Mouse (Mus musculus): ENCODE measurements at regions not wholly inside any gene's neighbourhood (a gene's known extent, or its start where the extent isn't known, plus 50 kb on each side); places are given as distances from the start of the nearest gene placed in this dataset.

- 85% methylated on average over 3 of the region's 3 CpGs for WGBS
- ATAC-seq (ENCODE audit: insufficient read depth, low read depth) (no peak), DNase-seq (ENCODE audit: low spot score) (no peak)
- no peak overlapping the region for H3K4me2 ChIP-seq (ENCODE audit: low read depth, low read length)
- TF ChIP-seq EP300 (IDR thresholded peaks at IDR 0.05; ENCODE audit: low read depth) (no peak), CTCF (IDR thresholded peaks at IDR 0.05; ENCODE audit: low read depth) (no peak)
- H3K27ac ChIP-seq (ENCODE audit: low read depth), result no peak overlapping the region
- H3K27me3 ChIP-seq (ENCODE audit: control insufficient read depth, insufficient read depth, low read length), result 0 out of 2 replicates have a peak, but pooled peaks cover 4% of the 10 kb centered on the region
- H3K4me3 ChIP-seq (ENCODE audit: low read depth, low read length), result no peak overlapping the region
- H3K4me1 ChIP-seq (ENCODE audit: control insufficient read depth, insufficient read depth), result no peaks in the 10 kb centered on the region
- no peak overlapping the region for H3K9ac ChIP-seq (replicated peaks; ENCODE audit: low read depth, low read length)
- no peaks in the 10 kb centered on the region for H3K9me3 ChIP-seq (replicated peaks; ENCODE audit: control insufficient read depth, low read length)
- no peaks in the 10 kb centered on the region for H3K36me3 ChIP-seq (replicated peaks; ENCODE audit: control insufficient read depth, insufficient read depth, low read length)
These were observed 362.2 kb upstream of the Tmpo start for GRCm38 (mm10) chr10:91543167-91543918.

GRCm38 (mm10) chr10:91542201-91542604, 361.1 kb upstream of the Tmpo start:
- no peak overlapping the region for H3K4me3 ChIP-seq (ENCODE audit: low read depth, low read length)
- no peak overlapping the region for H3K4me2 ChIP-seq (ENCODE audit: low read depth, low read length)
- no peak for TF ChIP-seq CTCF (IDR thresholded peaks at IDR 0.05; ENCODE audit: low read depth)
- no peak for TF ChIP-seq EP300 (IDR thresholded peaks at IDR 0.05; ENCODE audit: low read depth)
- 0 out of 2 replicates have a peak, but pooled peaks cover 4% of the 10 kb centered on the region for H3K27me3 ChIP-seq (ENCODE audit: control insufficient read depth, insufficient read depth, low read length)
- no peak overlapping the region for H3K27ac ChIP-seq (ENCODE audit: low read depth)
- no peaks in the 10 kb centered on the region for H3K36me3 ChIP-seq (replicated peaks; ENCODE audit: control insufficient read depth, insufficient read depth, low read length)
- no peak for ATAC-seq (ENCODE audit: insufficient read depth, low read depth)
- H3K9me3 ChIP-seq (replicated peaks; ENCODE audit: control insufficient read depth, low read length), result no peaks in the 10 kb centered on the region
- 16% methylated on average over 9 of the region's 9 CpGs for WGBS
- no peak for DNase-seq (ENCODE audit: low spot score)
- no peak overlapping the region for H3K9ac ChIP-seq (replicated peaks; ENCODE audit: low read depth, low read length)
- no peaks in the 10 kb centered on the region for H3K4me1 ChIP-seq (ENCODE audit: control insufficient read depth, insufficient read depth)

- no peak for TF ChIP-seq CTCF (IDR thresholded peaks at IDR 0.05; ENCODE audit: low read depth)
- TF ChIP-seq EP300 (IDR thresholded peaks at IDR 0.05; ENCODE audit: low read depth), result no peak
- 76% methylated on average over 8 of the region's 8 CpGs for WGBS
- no peaks in the 10 kb centered on the region for H3K36me3 ChIP-seq (replicated peaks; ENCODE audit: control insufficient read depth, insufficient read depth, low read length)
These were observed 356.1 kb upstream of the Tmpo start for GRCm38 (mm10) chr10:91537241-91537640.

GRCm38 (mm10) chr10:91535392-91535791, 354.3 kb upstream of the Tmpo start:
- ATAC-seq (ENCODE audit: insufficient read depth, low read depth) (no peak), DNase-seq (ENCODE audit: low spot score) (no peak)
- Histone ChIP-seq H3K27ac (ENCODE audit: low read depth) (no peak overlapping the region), H3K4me3 (ENCODE audit: low read depth, low read length) (no peak overlapping the region), H3K36me3 (replicated peaks; ENCODE audit: control insufficient read depth, insufficient read depth, low read length) (no peaks in the 10 kb centered on the region), H3K27me3 (ENCODE audit: control insufficient read depth, insufficient read depth, low read length) (no peaks in the 10 kb centered on the region), H3K4me1 (ENCODE audit: control insufficient read depth, insufficient read depth) (no peaks in the 10 kb centered on the region), H3K4me2 (ENCODE audit: low read depth, low read length) (no peak overlapping the region), H3K9ac (replicated peaks; ENCODE audit: low read depth, low read length) (no peak overlapping the region), H3K9me3 (replicated peaks; ENCODE audit: control insufficient read depth, low read length) (no peaks in the 10 kb centered on the region)
- WGBS, result 79% methylated on average over 2 of the region's 2 CpGs
- TF ChIP-seq EP300 (IDR thresholded peaks at IDR 0.05; ENCODE audit: low read depth) (no peak), CTCF (IDR thresholded peaks at IDR 0.05; ENCODE audit: low read depth) (no peak)

More at GRCm38 (mm10) chr10:91537241-91537640, 356.1 kb upstream of the Tmpo start:
- ATAC-seq (ENCODE audit: insufficient read depth, low read depth) (no peak), DNase-seq (ENCODE audit: low spot score) (no peak)
- Histone ChIP-seq H3K4me3 (ENCODE audit: low read depth, low read length) (no peak overlapping the region), H3K9me3 (replicated peaks; ENCODE audit: control insufficient read depth, low read length) (no peaks in the 10 kb centered on the region), H3K9ac (replicated peaks; ENCODE audit: low read depth, low read length) (no peak overlapping the region), H3K27me3 (ENCODE audit: control insufficient read depth, insufficient read depth, low read length) (no peaks in the 10 kb centered on the region), H3K4me2 (ENCODE audit: low read depth, low read length) (no peak overlapping the region), H3K27ac (ENCODE audit: low read depth) (no peak overlapping the region), H3K4me1 (ENCODE audit: control insufficient read depth, insufficient read depth) (no peaks in the 10 kb centered on the region)

GRCm38 (mm10) chr10:91528305-91528704, 347.2 kb upstream of the Tmpo start:
- no peak for ATAC-seq (ENCODE audit: insufficient read depth, low read depth)
- 73% methylated on average over 2 of the region's 2 CpGs for WGBS
- Histone ChIP-seq H3K36me3 (replicated peaks; ENCODE audit: control insufficient read depth, insufficient read depth, low read length) (no peaks in the 10 kb centered on the region), H3K4me3 (ENCODE audit: low read depth, low read length) (no peak overlapping the region), H3K4me1 (ENCODE audit: control insufficient read depth, insufficient read depth) (no peaks in the 10 kb centered on the region), H3K4me2 (ENCODE audit: low read depth, low read length) (no peak overlapping the region), H3K9me3 (replicated peaks; ENCODE audit: control insufficient read depth, low read length) (no peaks in the 10 kb centered on the region), H3K9ac (replicated peaks; ENCODE audit: low read depth, low read length) (no peak overlapping the region), H3K27ac (ENCODE audit: low read depth) (no peak overlapping the region), H3K27me3 (ENCODE audit: control insufficient read depth, insufficient read depth, low read length) (no peaks in the 10 kb centered on the region)
- TF ChIP-seq CTCF (IDR thresholded peaks at IDR 0.05; ENCODE audit: low read depth), result no peak
- no peak for TF ChIP-seq EP300 (IDR thresholded peaks at IDR 0.05; ENCODE audit: low read depth)
- no peak for DNase-seq (ENCODE audit: low spot score)

- Histone ChIP-seq H3K27me3 (ENCODE audit: control insufficient read depth, insufficient read depth, low read length) (no peaks in the 10 kb centered on the region), H3K9me3 (replicated peaks; ENCODE audit: control insufficient read depth, low read length) (no peaks in the 10 kb centered on the region), H3K4me3 (ENCODE audit: low read depth, low read length) (no peak overlapping the region), H3K9ac (replicated peaks; ENCODE audit: low read depth, low read length) (no peak overlapping the region), H3K36me3 (replicated peaks; ENCODE audit: control insufficient read depth, insufficient read depth, low read length) (no peaks in the 10 kb centered on the region), H3K27ac (ENCODE audit: low read depth) (no peak overlapping the region), H3K4me2 (ENCODE audit: low read depth, low read length) (no peak overlapping the region), H3K4me1 (ENCODE audit: control insufficient read depth, insufficient read depth) (no peaks in the 10 kb centered on the region)
- TF ChIP-seq CTCF (IDR thresholded peaks at IDR 0.05; ENCODE audit: low read depth) (no peak), EP300 (IDR thresholded peaks at IDR 0.05; ENCODE audit: low read depth) (no peak)
- 88% methylated on average over 2 of the region's 2 CpGs for WGBS
- ATAC-seq (ENCODE audit: insufficient read depth, low read depth) (no peak), DNase-seq (ENCODE audit: low spot score) (no peak)
These were observed 340.1 kb upstream of the Tmpo start for GRCm38 (mm10) chr10:91521168-91521567.
